Mouse (Mus musculus): ENCODE data around the gene Pex7. TPM values are rescaled to one million over a fixed set of nuclear protein-coding genes. Genes with fewer than 3 reads are reported as not detected.
A peak's percentile ranks its signal among the peaks of the same experiment; 100 is the strongest.

Pex7 gene
- polyA plus RNA-seq, 1 experiment from 2014 or later: 29.3 TPM

DNA sequence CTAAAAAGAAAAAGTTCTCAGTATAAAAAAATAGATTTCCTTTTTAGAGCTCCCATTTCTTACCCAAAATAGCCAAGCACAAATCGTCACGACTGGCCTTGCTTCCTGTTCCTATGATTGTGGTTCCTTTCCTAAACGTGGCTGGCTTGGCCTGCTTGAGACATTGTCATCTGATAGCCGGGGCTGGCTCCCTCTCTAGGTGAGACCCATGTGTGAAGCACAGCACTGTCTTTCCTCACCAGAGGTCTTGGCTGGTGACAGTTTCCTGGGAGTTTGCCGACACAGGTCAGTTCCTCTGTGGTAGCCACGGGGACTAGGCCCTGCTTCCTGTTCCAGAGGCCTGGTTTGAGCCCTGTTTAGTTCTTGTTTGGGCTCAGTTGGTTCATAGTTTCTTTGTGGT lies 33.6 kb upstream of the Pex7 start:
- Histone ChIP-seq H3K27me3 (peaks cover 15% of the 10 kb centered on the region; the same call in 1 of the 2 replicates), H3K9ac (no peak overlapping the region), H3K4me2 (replicated peaks) (no peak overlapping the region), H3K4me1 (peaks cover 4% of the 10 kb centered on the region; the same call in 1 of the 2 replicates), H3K36me3 (no peaks in the 10 kb centered on the region), H3K4me3 (no peak overlapping the region), H3K9me3 (replicated peaks) (no peaks in the 10 kb centered on the region), H3K27ac (no peak overlapping the region)
- no peak for ATAC-seq (ENCODE audit: low FRiP score)
- 57% methylated on average over 6 of the region's 6 CpGs for WGBS

DNA sequence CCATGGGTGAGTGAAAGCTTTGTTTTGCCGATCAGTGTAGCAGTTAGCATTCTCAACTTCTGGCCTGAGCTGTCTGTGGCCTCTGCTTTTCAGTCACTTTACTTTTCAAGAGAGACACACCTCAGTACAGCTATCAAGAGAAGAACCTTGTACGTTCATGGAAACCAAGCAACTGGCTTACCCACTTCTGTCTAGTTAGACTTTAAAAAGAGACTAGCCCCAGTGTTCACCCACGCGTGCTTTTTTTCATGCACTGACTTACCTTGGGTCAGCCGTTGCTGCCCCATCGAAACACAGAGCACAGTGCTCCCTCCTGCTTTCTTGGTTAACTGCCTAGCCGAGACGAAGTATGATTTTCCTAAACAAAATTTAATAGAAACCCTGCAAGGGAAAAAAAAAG lies 33.1 kb upstream of the Pex7 start:
- no peak overlapping the region for H3K4me3 ChIP-seq
- H3K36me3 ChIP-seq: no peaks in the 10 kb centered on the region
- no peak overlapping the region for H3K4me2 ChIP-seq (replicated peaks)
- ATAC-seq (ENCODE audit: low FRiP score): no peak
- no peak overlapping the region for H3K27ac ChIP-seq
- peaks cover 4% of the 10 kb centered on the region; the same call in 1 of the 2 replicates for H3K4me1 ChIP-seq
- peaks cover 19% of the 10 kb centered on the region; the same call in 1 of the 2 replicates for H3K27me3 ChIP-seq
- H3K9me3 ChIP-seq (replicated peaks): no peaks in the 10 kb centered on the region
- WGBS: 87% methylated on average over 8 of the region's 8 CpGs
- H3K9ac ChIP-seq: no peak overlapping the region

DNA sequence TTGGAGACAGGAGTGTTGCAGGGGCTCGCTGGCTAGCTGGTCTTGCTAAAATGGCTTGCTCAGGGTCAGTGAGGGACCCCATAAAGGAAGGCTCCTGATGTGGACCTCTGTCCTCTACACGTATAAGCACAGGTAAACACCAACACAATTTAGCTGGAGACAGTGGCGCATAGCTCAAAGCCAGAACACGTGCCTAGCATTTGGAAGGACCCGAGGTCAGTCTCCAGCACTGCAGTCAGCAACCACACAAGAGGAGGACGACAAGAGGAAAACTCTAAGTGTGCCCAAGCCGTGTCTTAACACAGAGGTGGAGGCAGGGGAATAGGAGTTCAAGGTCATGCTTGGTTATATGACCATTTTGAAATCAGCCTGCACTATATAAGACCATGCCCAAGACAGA lies 32.6 kb upstream of the Pex7 start:
- H3K9me3 ChIP-seq (replicated peaks): no peaks in the 10 kb centered on the region
- 88% methylated on average over 7 of the region's 7 CpGs for WGBS
- no peak for ATAC-seq (ENCODE audit: low FRiP score)
- H3K27me3 ChIP-seq: peaks cover 23% of the 10 kb centered on the region
- no peaks in the 10 kb centered on the region for H3K36me3 ChIP-seq
- H3K9ac ChIP-seq: no peak overlapping the region
- H3K4me3 ChIP-seq: no peak overlapping the region
- H3K4me2 ChIP-seq (replicated peaks): no peak overlapping the region
- H3K27ac ChIP-seq: no peak overlapping the region
- peaks cover 4% of the 10 kb centered on the region; the same call in 1 of the 2 replicates for H3K4me1 ChIP-seq

DNA sequence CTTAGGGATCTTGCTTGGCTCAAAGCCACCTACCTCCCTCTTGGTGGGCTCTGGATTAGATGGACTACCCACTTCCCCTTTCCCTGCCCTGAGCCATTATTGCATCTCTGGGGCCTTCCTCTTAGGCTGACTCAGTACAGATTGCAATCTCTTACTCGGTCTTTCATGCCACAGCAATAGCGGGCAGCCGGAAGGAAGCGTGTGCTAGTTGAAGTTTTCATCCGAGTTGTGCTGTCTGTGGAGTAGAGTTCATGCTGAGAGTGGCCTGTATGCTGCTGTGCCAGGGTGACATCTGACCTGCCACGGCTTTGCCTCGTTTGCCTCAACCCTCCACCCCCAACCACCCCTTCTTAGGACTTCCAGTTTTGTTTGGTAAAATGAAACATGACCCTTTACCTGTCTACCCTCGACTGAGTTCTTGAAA lies 31.8 kb upstream of the Pex7 start:
- Histone ChIP-seq H3K9me3 (replicated peaks) (no peaks in the 10 kb centered on the region), H3K9ac (no peak overlapping the region), H3K4me1 (peaks cover 9% of the 10 kb centered on the region; the same call in 1 of the 2 replicates), H3K27ac (no peak overlapping the region), H3K27me3 (peaks cover 30% of the 10 kb centered on the region), H3K36me3 (no peaks in the 10 kb centered on the region), H3K4me2 (replicated peaks) (no peak overlapping the region), H3K4me3 (no peak overlapping the region)
- WGBS: 55% methylated on average over 8 of the region's 8 CpGs
- no peak for ATAC-seq (ENCODE audit: low FRiP score)

DNA sequence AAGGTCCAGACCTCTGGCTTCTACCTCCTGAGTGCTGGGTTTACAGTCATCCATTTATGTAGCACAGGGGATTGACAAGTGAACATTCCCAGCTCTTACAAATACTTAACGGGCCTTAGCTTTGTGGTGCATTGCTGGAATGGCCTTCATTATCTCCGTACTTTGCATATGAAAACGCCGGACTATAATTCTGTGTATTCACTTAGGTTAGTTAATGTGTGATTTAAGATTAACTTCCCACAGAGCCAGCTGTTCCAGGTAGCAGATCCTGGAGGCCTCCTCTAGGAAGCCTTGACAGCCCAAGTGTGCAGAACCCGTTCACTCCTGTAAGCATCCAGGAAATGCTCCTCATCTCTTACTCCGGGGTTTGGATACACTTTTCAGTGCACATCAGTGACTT lies 31.2 kb upstream of the Pex7 start:
- H3K27ac ChIP-seq: no peak overlapping the region
- no peak overlapping the region for H3K9ac ChIP-seq
- H3K9me3 ChIP-seq (replicated peaks): no peaks in the 10 kb centered on the region
- peaks cover 30% of the 10 kb centered on the region for H3K27me3 ChIP-seq
- H3K36me3 ChIP-seq: no peaks in the 10 kb centered on the region
- 81% methylated on average over 6 of the region's 6 CpGs for WGBS
- ATAC-seq (ENCODE audit: low FRiP score): no peak
- peaks cover 9% of the 10 kb centered on the region; the same call in 1 of the 2 replicates for H3K4me1 ChIP-seq
- H3K4me3 ChIP-seq: no peak overlapping the region
- H3K4me2 ChIP-seq (replicated peaks): no peak overlapping the region

DNA sequence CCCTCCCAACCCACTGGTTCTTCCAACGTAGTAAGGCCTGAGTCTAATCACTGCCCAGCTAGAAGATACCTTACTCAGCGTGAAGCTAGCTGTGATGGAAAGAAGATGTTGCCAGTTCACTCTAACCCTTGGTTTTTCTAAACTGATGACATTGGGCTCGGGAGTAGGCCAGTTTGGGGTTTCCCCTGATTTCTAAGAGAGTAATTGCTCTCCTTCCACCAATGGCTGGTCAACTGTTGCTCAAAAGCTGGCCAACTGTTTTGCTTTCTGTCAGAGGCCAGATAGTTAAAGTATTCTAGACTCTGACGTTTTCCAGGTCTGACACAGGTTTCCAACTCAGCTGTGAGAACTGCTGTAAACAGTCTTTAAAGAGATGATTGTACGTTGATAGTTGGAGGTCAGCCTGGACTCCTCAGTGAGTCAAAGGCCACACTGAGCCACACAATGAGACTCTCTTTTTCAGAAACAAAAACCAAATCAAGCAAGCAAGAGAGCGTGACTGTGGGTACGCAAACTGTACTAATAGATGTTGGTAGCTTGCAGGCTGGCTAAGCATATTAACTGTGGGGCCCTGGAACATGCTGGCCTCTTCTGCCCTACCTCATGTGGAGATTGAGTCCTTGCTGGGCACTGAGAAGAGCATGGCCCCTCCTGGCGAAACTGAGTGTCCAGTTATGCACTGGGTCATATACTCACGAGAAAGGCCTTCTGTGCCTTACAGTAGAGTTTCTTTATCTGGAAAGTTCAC lies 29.6 kb upstream of the Pex7 start:
- H3K36me3 ChIP-seq: no peaks in the 10 kb centered on the region
- peaks cover 12% of the 10 kb centered on the region for H3K4me1 ChIP-seq
- no peak overlapping the region for H3K4me3 ChIP-seq
- no peak for ATAC-seq (ENCODE audit: low FRiP score)
- H3K27ac ChIP-seq: no peak overlapping the region
- no peaks in the 10 kb centered on the region for H3K9me3 ChIP-seq (replicated peaks)
- 55% methylated on average over 9 of the region's 9 CpGs for WGBS
- no peak overlapping the region for H3K9ac ChIP-seq
- H3K4me2 ChIP-seq (replicated peaks): no peak overlapping the region
- H3K27me3 ChIP-seq: peaks cover 39% of the 10 kb centered on the region

DNA sequence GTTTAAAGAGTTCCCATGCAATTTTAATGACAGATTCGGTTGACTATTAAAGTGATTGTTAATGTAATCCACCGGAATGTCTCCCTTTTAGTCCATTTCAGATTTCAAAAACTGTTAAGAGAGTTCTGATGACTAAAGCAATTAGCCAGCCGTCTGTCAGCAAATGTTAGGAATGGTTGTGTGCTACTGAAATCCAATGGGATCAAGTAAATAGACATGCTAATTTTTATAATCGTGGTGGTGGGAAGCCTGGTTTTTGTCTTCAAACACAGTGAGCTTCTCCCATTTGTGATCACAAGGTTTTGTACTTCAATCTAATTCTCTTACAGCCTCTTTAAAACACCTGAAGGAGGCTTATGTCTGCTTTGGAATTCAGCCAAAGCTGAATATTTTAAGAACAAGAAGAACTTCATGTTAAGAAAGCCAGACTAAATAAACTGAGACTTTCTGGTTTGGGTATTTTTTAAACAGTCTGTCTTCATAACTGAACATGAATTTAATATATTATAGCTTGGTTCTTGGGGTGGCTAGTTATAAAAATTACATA lies 28.4 kb upstream of the Pex7 start:
- WGBS: 57% methylated on average over 4 of the region's 4 CpGs
- Histone ChIP-seq H3K4me2 (replicated peaks) (no peak overlapping the region), H3K9ac (no peak overlapping the region), H3K27me3 (peaks cover 43% of the 10 kb centered on the region), H3K27ac (no peak overlapping the region), H3K36me3 (no peaks in the 10 kb centered on the region), H3K4me1 (peaks cover 12% of the 10 kb centered on the region), H3K9me3 (replicated peaks) (no peaks in the 10 kb centered on the region), H3K4me3 (no peak overlapping the region)
- ATAC-seq (ENCODE audit: low FRiP score): no peak

DNA sequence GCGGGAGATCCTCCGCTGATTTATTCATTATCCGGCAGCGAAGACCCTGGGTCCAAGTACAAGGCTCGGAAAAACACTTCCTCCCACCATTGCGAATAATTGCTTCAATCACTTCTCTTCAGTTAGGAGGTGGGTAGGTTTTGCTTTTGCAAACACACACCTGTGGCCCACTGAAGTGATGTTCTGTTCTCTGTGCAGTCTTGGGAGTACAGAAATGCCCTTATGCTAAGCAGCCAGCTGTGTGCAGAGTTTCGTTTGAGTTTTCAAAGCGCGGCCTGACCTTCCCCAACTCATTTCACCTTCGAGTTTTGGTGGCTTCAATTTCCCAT lies 27.8 kb upstream of the Pex7 start:
- Histone ChIP-seq H3K9ac (no peak overlapping the region), H3K36me3 (no peaks in the 10 kb centered on the region), H3K27me3 (peaks cover 47% of the 10 kb centered on the region), H3K4me2 (replicated peaks) (peak overlapping the region; percentile 87), H3K4me1 (peaks cover 12% of the 10 kb centered on the region), H3K9me3 (replicated peaks) (no peaks in the 10 kb centered on the region), H3K27ac (no peak overlapping the region), H3K4me3 (peak overlapping the region; percentile 83)
- no peak for ATAC-seq (ENCODE audit: low FRiP score)
- WGBS: 6% methylated on average over 10 of the region's 10 CpGs

DNA sequence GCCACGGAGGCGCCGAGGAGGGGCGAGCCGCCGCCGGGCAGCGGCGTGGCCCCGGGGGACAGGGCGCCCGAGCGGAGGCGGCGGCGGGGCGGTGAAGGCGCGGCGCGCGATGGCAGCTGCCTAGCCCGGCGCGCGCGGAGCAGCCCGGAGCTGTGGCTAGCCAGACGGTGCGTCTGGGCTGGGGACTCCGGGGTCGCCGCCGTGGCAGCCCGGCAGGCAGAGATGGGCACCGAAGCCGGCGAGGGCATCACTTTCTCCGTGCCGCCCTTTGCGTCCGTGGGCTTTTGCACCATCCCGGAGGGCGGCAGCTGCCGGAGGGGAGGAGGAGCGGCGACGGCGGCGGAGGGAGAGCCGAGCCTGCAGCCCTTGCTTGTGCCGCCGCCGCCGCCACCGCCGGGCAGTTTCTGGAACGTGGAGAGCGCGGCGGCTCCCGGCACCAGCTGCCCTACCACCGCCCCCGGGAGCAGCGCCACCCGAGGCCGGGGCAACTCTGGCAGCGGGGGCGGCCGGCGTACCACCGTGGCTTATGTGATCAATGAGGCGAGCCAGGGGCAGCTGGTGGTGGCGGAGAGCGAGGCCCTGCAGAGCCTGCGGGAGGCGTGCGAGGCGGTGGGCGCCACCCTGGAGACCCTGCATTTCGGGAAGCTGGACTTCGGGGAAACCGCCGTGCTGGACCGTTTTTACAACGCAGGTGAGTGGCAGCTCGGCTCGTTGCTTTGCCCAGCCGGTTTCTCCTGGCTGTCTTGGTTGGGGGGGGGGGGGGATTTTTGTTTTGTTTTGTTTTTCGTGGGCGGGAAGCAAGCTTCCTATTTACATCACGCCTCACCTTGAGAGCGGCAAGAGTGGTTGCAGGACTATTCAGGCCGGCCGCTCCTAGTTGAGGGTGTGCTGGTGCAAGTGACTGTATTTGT lies 27.1 kb upstream of the Pex7 start, which contains the start of gene Map3k5:
Gene Map3k5, plus strand, starts transcription at position 89 of the 911 bp plus-strand sequence.
- Histone ChIP-seq H3K4me3 (peak within 1 kb of the TSS; percentile 83), H3K27me3 (peaks cover 50% of the 10 kb centered on the region), H3K9me3 (replicated peaks) (no peaks in the 10 kb centered on the region), H3K36me3 (no peaks in the 10 kb centered on the region), H3K9ac (peak within 1 kb of the TSS; percentile 70), H3K27ac (peak within 1 kb of the TSS; percentile 67), H3K4me2 (replicated peaks) (peak within 1 kb of the TSS; percentile 87), H3K4me1 (peaks cover 12% of the 10 kb centered on the region)
- WGBS: under 1% methylated on average over 82 of the region's 95 CpGs
- peak; percentile 79 for ATAC-seq (ENCODE audit: low FRiP score)

DNA sequence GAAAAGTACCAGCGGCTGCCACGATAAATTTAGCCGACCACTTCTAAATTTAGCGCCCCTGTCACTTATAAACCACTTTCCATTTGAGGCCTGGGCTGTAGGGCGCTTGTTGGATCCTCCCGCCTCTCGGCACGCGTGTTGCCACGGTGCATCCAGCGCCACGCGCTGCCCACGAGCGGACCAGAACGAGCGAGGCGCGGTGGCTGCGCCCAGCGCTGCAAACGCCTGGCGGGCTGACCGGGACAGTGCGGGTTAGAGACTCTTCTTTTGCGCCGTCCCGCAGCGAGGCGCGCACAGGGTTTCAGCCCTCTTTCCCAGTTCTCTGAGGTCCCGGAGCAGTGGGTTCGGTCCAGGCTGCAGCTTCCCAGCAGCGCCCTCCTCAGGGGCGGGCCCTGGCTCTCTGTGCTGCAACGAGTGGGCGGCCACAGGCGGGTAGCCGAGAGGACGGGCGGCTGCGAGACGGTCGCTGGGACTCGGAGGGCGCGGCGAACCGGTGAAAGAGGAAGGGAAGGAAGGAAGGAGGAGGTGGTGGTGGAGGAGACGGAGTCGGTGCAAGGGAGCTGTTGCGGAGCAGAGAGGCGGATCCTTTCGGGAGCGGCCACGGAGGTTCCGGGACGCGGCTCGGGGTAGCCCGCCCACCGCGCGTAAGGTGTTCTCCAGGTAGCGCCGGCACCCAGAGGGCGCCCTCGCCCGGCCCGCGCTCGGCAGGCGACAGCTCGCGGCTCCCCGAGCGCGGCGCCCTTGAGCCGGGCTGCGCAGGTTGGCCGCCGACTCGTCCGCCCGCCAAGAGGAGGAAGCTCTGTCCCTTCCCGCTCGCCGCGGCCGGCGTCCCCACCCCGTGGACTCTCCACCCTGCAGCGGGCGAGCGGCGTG lies 26.3 kb upstream of the Pex7 start:
- Histone ChIP-seq H3K4me3 (peak overlapping the region; percentile 83), H3K4me1 (peaks cover 9% of the 10 kb centered on the region), H3K9ac (peak overlapping the region; percentile 70), H3K9me3 (replicated peaks) (no peaks in the 10 kb centered on the region), H3K27me3 (peaks cover 50% of the 10 kb centered on the region), H3K4me2 (replicated peaks) (peak overlapping the region; percentile 87), H3K36me3 (no peaks in the 10 kb centered on the region), H3K27ac (peak overlapping the region; percentile 67)
- whole genome bisulfite sequencing: under 1% methylated on average over 90 of the region's 97 CpGs
- ATAC-seq (ENCODE audit: low FRiP score): peak; percentile 87

DNA sequence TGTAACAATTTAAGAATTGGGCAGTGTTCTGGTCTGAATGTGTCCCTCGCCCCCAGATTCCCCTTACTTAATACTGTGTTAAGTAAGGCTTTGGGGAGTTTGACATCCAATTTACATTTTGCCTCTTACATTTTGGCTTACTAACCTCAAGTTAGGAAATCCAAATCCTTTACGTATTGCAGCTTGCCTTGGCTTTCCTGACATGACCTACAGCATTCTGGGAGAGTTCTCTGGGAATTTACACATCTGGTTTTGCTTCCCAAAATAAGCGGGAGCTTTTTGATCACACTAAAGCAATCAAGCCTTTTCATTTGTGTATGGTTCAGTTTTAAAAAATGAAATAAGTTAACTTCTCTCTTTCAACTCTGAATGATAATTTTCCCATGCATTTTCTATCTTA lies 25.5 kb upstream of the Pex7 start:
- no peak for ATAC-seq (ENCODE audit: low FRiP score)
- Histone ChIP-seq H3K27ac (no peak overlapping the region), H3K4me2 (replicated peaks) (peak overlapping the region; percentile 87), H3K4me3 (no peak overlapping the region; the same call in 1 of the 2 replicates), H3K9ac (no peak overlapping the region), H3K27me3 (peaks cover 49% of the 10 kb centered on the region), H3K36me3 (no peaks in the 10 kb centered on the region), H3K4me1 (peaks cover 9% of the 10 kb centered on the region), H3K9me3 (replicated peaks) (no peaks in the 10 kb centered on the region)
- 46% methylated on average over 3 of the region's 3 CpGs for WGBS

All from hindbrain, embryonic 12.5 days (tissue).